Mouse (Mus musculus) lung, adult 2 months (tissue): Measurements from ENCODE around the gene Tmem274. TPM values are rescaled to one million over a fixed set of nuclear protein-coding genes. Genes with fewer than 3 reads are reported as not detected.
"Not testable (repeated sequence)": the region's sequence is repeated elsewhere in the genome, so short reads cannot be mapped to it uniquely, and the experiment has no call there.

Experiments
- DNase-seq: peaks from one replicate; pipeline ENCODE4 v3.0.0; 2022
- H3K4me1 ChIP-seq: fragments of 200-500 bp; 2 replicates; pipeline ENCODE4 v1.6.1; 2011; ENCODE audit warnings: low read length; ENCODE audit not compliant: control insufficient read depth, insufficient read depth
- H3K4me3 ChIP-seq: fragments of 200-500 bp; replicated peaks from 2 replicates; pipeline ENCODE3; 2011; ENCODE audit warnings: low read depth, mild to moderate bottlenecking, control low read depth, low read length; ENCODE audit errors: extremely low read depth
- CTCF ChIP-seq: fragments of 200-500 bp; IDR thresholded peaks from 2 replicates; pipeline ENCODE4 v1.5.1; 2011; ENCODE audit warnings: mild to moderate bottlenecking, low read length, control low read depth; ENCODE audit not compliant: insufficient read depth
- POLR2A ChIP-seq: fragments of 200-500 bp; IDR thresholded peaks from 2 replicates; pipeline ENCODE4 v1.6.1; 2011; ENCODE audit warnings: low read depth, mild to moderate bottlenecking, control low read depth, low read length, borderline replicate concordance; ENCODE audit errors: extremely low read depth
- WGBS: fragments of 180-500 bp; shearing (Covaris S2); methylation state at CpG from one replicate; pipeline ENCODE4 v1.1.7; 2018; 5-methylcytosine and 5-hydroxymethylcytosine counted together
- polyA plus RNA-seq: library from polyadenylated mRNA; depleted of rRNA; stranded (reverse); fragments of >200 nt; gene quantifications from 2 replicates; pipeline ENCODE4 v1.2.3, GENCODE M21; 2012; rRNA removed

Gene Tmem274
- polyA plus RNA-seq = not detected in 2 replicates

- WGBS = 84% methylated on average over 11 of the region's 11 CpGs
- no peak for TF ChIP-seq CTCF
- TF ChIP-seq POLR2A = no peak
- Histone ChIP-seq H3K4me3 (no peak within 1 kb of the TSS), H3K4me1 (no peaks in the 10 kb centered on the region)
- no peak for DNase-seq
Observed at GRCm38 (mm10) chr4:149477078-149477477, at the start of gene Tmem274. Gene Tmem274 (plus strand): TSS chr4:149477378.

- no peak overlapping the region for H3K4me3 ChIP-seq
- TF ChIP-seq CTCF (no peak), POLR2A (no peak)
- H3K4me1 ChIP-seq = peaks cover under 1% of the 10 kb centered on the region; the same call in 1 of the 2 replicates
- DNase-seq = no peak
- 85% methylated on average over 5 of the region's 5 CpGs for WGBS
Observed at GRCm38 (mm10) chr4:149429592-149429991, 47.6 kb upstream of the Tmem274 start.

- not testable (repeated sequence) for H3K4me1 ChIP-seq, DNase-seq, H3K4me3 ChIP-seq
- 82% methylated on average over 1 of the region's 1 CpGs for WGBS
Observed at GRCm38 (mm10) chr4:149431887-149432286, 45.3 kb upstream of the Tmem274 start.

GRCm38 (mm10) chr4:149440576-149440975 lies 36.6 kb upstream of the Tmem274 start:
- H3K4me3 ChIP-seq = no peak overlapping the region
- TF ChIP-seq POLR2A (no peak), CTCF (no peak)
- WGBS = 68% methylated on average over 8 of the region's 8 CpGs
- H3K4me1 ChIP-seq = peaks cover 2% of the 10 kb centered on the region; the same call in 1 of the 2 replicates
- no peak for DNase-seq

- peaks cover 2% of the 10 kb centered on the region; the same call in 1 of the 2 replicates for H3K4me1 ChIP-seq
- TF ChIP-seq POLR2A (no peak), CTCF (no peak)
- H3K4me3 ChIP-seq = no peak overlapping the region
- WGBS = 34% methylated on average over 3 of the region's 3 CpGs
- DNase-seq = no peak
Observed at GRCm38 (mm10) chr4:149442436-149442835, 34.7 kb upstream of the Tmem274 start.

- no peak for TF ChIP-seq POLR2A
- no peak for TF ChIP-seq CTCF
- WGBS = 59% methylated on average over 1 of the region's 1 CpGs
- no peak for DNase-seq
- peaks cover 2% of the 10 kb centered on the region; the same call in 1 of the 2 replicates for H3K4me1 ChIP-seq
- H3K4me3 ChIP-seq = no peak overlapping the region
Observed at GRCm38 (mm10) chr4:149444465-149444864, 32.7 kb upstream of the Tmem274 start.

- under 1% methylated on average over 36 of the region's 36 CpGs for WGBS
- DNase-seq = peak; percentile 80
- H3K4me3 ChIP-seq = peak overlapping the region; percentile 44
- H3K4me1 ChIP-seq = peaks cover 2% of the 10 kb centered on the region; the same call in 1 of the 2 replicates
- peak; percentile 25; the same call in 1 of the 2 replicates for TF ChIP-seq POLR2A
- TF ChIP-seq CTCF = peak; percentile 83
Observed at GRCm38 (mm10) chr4:149444964-149445701, 32.0 kb upstream of the Tmem274 start.

GRCm38 (mm10) chr4:149445868-149446267 lies 31.3 kb upstream of the Tmem274 start:
- WGBS = 8% methylated on average over 11 of the region's 11 CpGs
- Histone ChIP-seq H3K4me3 (no peak overlapping the region), H3K4me1 (peaks cover 2% of the 10 kb centered on the region; the same call in 1 of the 2 replicates)
- TF ChIP-seq POLR2A (no peak), CTCF (no peak)
- DNase-seq = peak; percentile 25

GRCm38 (mm10) chr4:149446309-149446708 lies 30.9 kb upstream of the Tmem274 start:
- no peak for DNase-seq
- peaks cover 2% of the 10 kb centered on the region; the same call in 1 of the 2 replicates for H3K4me1 ChIP-seq
- H3K4me3 ChIP-seq = no peak overlapping the region
- 79% methylated on average over 1 of the region's 1 CpGs for WGBS
- TF ChIP-seq POLR2A (no peak), CTCF (no peak)

GRCm38 (mm10) chr4:149450636-149451035 lies 26.5 kb upstream of the Tmem274 start:
- no peak for DNase-seq
- 73% methylated on average over 3 of the region's 3 CpGs for WGBS
- no peak overlapping the region for H3K4me3 ChIP-seq
- TF ChIP-seq POLR2A = no peak
- no peak for TF ChIP-seq CTCF
- H3K4me1 ChIP-seq = no peaks in the 10 kb centered on the region
